Mouse (Mus musculus) spleen, adult 2 months (tissue): ENCODE measurements around the gene Kmt5a.

ENCODE experiments used
- CTCF ChIP-seq: fragments of 200-500 bp; IDR thresholded peaks from 2 replicates; pipeline ENCODE4 v1.5.1; 2011; ENCODE audit warnings: mild to moderate bottlenecking, inconsistent platforms; ENCODE audit not compliant: insufficient read depth, insufficient read length, insufficient replicate concordance; ENCODE audit errors: extremely low read depth
- POLR2A ChIP-seq: fragments of 200-500 bp; IDR thresholded peaks from 2 replicates; pipeline ENCODE4 v1.6.1; 2011; ENCODE audit warnings: low read depth, low read length, inconsistent platforms

GRCm38 (mm10) chr5:124450051-124450450, 10.3 kb downstream of the Kmt5a start:
- TF ChIP-seq POLR2A (no peak), CTCF (no peak)
